Mouse (Mus musculus): ENCODE measurements around the gene Kidins220. TPM values are rescaled to one million over a fixed set of nuclear protein-coding genes. Genes with fewer than 3 reads are reported as not detected.

Kidins220 gene
- polyA plus RNA-seq, 1 experiment from 2014 or later: 134 TPM

- Histone ChIP-seq H3K27ac (no peak overlapping the region), H3K9ac (replicated peaks) (no peak overlapping the region), H3K4me2 (replicated peaks) (no peak overlapping the region), H3K4me3 (replicated peaks) (no peak overlapping the region), H3K4me1 (replicated peaks) (no peaks in the 10 kb centered on the region), H3K36me3 (no peaks in the 10 kb centered on the region), H3K9me3 (no peaks in the 10 kb centered on the region), H3K27me3 (no peaks in the 10 kb centered on the region)
- 89% methylated on average over 3 of the region's 3 CpGs for WGBS
- ATAC-seq: no peak
Measured at GRCm38 (mm10) chr12:25074344-25074743, 99.6 kb downstream of the Kidins220 start.

GRCm38 (mm10) chr12:25083260-25084178 is 108.8 kb downstream of the Kidins220 start:
- Histone ChIP-seq H3K9ac (replicated peaks) (no peak overlapping the region), H3K4me2 (replicated peaks) (no peak overlapping the region), H3K36me3 (no peaks in the 10 kb centered on the region), H3K4me3 (replicated peaks) (no peak overlapping the region), H3K27ac (no peak overlapping the region), H3K4me1 (replicated peaks) (no peaks in the 10 kb centered on the region; the same call in 1 of the 2 replicates), H3K27me3 (0 out of 2 replicates have a peak, but pooled peaks cover 2% of the 10 kb centered on the region), H3K9me3 (no peaks in the 10 kb centered on the region)
- 43% methylated on average over 26 of the region's 26 CpGs for WGBS
- no peak for ATAC-seq

- Histone ChIP-seq H3K36me3 (no peaks in the 10 kb centered on the region), H3K9ac (replicated peaks) (no peak overlapping the region), H3K4me2 (replicated peaks) (no peak overlapping the region), H3K27ac (no peak overlapping the region), H3K4me3 (replicated peaks) (no peak overlapping the region), H3K9me3 (no peaks in the 10 kb centered on the region), H3K4me1 (replicated peaks) (no peaks in the 10 kb centered on the region; the same call in 1 of the 2 replicates), H3K27me3 (0 out of 2 replicates have a peak, but pooled peaks cover 2% of the 10 kb centered on the region)
- no peak for ATAC-seq
- 77% methylated on average over 4 of the region's 4 CpGs for WGBS
Measured at GRCm38 (mm10) chr12:25086966-25087365, 112.2 kb downstream of the Kidins220 start.

- no peak for ATAC-seq
- Histone ChIP-seq H3K4me3 (replicated peaks) (no peak overlapping the region), H3K4me2 (replicated peaks) (no peak overlapping the region), H3K9me3 (no peaks in the 10 kb centered on the region), H3K4me1 (replicated peaks) (peaks cover 18% of the 10 kb centered on the region), H3K9ac (replicated peaks) (no peak overlapping the region), H3K27me3 (no peaks in the 10 kb centered on the region), H3K27ac (no peak overlapping the region), H3K36me3 (no peaks in the 10 kb centered on the region)
- 91% methylated on average over 1 of the region's 1 CpGs for WGBS
Measured at GRCm38 (mm10) chr12:25089433-25089832, 114.7 kb downstream of the Kidins220 start.

DNA sequence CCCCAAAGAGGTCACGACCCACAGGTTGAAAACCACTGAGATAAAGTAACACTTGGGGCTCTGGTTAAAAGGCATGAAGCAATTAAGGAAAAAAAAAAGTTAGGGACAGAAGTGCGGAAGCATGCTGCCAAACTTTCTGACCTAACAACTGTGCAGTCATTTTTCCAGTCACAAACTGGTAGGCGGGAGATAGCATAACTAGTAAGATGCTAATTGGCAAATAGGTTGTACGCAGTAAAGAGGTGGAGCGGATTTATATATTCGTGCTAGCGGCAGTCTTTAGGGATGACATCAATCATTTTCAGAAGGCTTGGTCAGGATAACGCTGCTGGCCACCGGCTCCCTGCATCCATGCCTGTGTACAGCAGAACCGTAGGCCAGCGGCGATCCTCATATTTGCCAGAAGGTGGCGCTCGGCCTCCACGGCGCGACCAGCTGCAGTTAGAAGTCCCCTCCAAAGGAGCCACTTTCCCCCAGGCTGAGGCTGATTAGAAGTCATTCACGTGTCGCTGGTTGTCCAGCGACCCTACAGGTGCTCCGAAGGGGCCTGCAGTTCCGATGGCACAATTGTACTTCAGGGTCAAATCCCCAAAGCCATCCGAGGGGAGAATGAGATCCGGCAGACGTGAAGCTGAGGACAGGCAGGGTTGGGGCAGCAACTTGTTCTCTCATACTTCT is 117.4 kb downstream of the Kidins220 start:
- Histone ChIP-seq H3K27ac (no peak overlapping the region), H3K4me1 (replicated peaks) (peaks cover 33% of the 10 kb centered on the region), H3K36me3 (no peaks in the 10 kb centered on the region), H3K9me3 (no peaks in the 10 kb centered on the region), H3K27me3 (no peaks in the 10 kb centered on the region), H3K4me2 (replicated peaks) (peak overlapping the region; percentile 59), H3K4me3 (replicated peaks) (peak overlapping the region; percentile 36), H3K9ac (replicated peaks) (peak overlapping the region; percentile 29; the same call in 1 of the 2 replicates)
- ATAC-seq: peak; percentile 69
- WGBS: 9% methylated on average over 25 of the region's 25 CpGs

DNA sequence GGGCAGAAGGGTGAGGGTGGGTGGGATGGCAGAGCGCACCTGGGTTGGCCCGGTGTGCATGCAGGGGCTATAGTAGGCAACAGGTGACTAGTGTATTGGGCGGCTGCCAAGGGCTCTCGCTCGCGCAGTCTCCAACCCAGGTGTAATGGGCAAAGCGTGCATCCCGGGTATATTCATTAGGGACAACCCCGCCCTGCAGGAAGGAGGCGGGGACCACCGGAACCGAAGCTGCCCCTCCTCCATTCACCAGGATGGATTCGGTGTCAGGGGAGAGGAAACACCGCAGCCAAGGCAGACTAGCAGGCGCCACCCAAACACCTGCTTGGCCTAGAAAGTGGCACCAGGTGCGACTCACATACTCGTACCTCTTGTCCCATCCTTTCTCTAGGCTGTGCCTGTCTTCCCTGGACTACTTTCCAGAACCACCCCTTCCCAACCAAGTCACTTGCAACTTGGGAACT is 118.1 kb downstream of the Kidins220 start:
- 2% methylated on average over 17 of the region's 17 CpGs for WGBS
- Histone ChIP-seq H3K4me1 (replicated peaks) (peaks cover 39% of the 10 kb centered on the region), H3K9me3 (no peaks in the 10 kb centered on the region), H3K27me3 (no peaks in the 10 kb centered on the region), H3K9ac (replicated peaks) (peak overlapping the region; percentile 29; the same call in 1 of the 2 replicates), H3K36me3 (no peaks in the 10 kb centered on the region), H3K4me2 (replicated peaks) (peak overlapping the region; percentile 59), H3K27ac (no peak overlapping the region), H3K4me3 (replicated peaks) (peak overlapping the region; percentile 36)
- no peak for ATAC-seq

DNA sequence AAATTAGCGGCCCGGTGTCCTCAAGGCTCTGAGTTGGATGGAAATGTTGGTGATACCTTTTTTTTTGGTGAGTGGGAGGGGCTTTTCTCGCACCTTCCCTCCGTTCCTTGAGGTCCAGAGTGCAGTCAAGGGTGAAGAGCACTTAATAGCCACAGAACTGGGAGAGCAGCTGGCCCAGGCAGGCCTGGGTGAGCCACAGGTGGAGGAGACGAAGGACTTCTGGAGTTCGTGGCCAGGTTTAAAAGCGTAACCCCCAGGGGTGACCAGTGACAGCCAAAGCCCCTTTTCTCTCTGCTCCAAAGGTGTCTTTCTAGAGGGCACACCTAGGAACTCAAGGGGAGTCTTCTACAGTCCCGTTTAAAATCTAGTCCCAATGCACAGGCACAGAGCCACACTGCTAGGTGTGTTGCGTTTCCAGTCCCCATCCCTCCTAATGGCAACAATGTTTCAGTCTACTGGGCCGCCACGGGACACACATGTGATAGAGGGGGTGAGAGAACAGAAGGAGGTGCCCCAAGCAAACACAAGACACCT is 118.6 kb downstream of the Kidins220 start:
- no peak overlapping the region for H3K27ac ChIP-seq

GRCm38 (mm10) chr12:25094621-25095521 is 120.1 kb downstream of the Kidins220 start:
- H3K27ac ChIP-seq: peak overlapping the region; percentile 79
- peak overlapping the region; percentile 82 for H3K4me3 ChIP-seq (replicated peaks)
- no peak for ATAC-seq
- H3K4me2 ChIP-seq (replicated peaks): peak overlapping the region; percentile 94
- no peaks in the 10 kb centered on the region for H3K9me3 ChIP-seq
- peaks cover 55% of the 10 kb centered on the region for H3K4me1 ChIP-seq (replicated peaks)
- under 1% methylated on average over 22 of the region's 22 CpGs for WGBS
- no peaks in the 10 kb centered on the region for H3K36me3 ChIP-seq
- no peaks in the 10 kb centered on the region for H3K27me3 ChIP-seq
- H3K9ac ChIP-seq (replicated peaks): peak overlapping the region; percentile 82

More for the DNA sequence above, 118.6 kb downstream of the Kidins220 start:
- H3K9ac ChIP-seq (replicated peaks): peak overlapping the region; percentile 29
- peak overlapping the region; percentile 59 for H3K4me2 ChIP-seq (replicated peaks)
- H3K4me3 ChIP-seq (replicated peaks): peak overlapping the region; percentile 36
- no peaks in the 10 kb centered on the region for H3K9me3 ChIP-seq
- H3K4me1 ChIP-seq (replicated peaks): peaks cover 44% of the 10 kb centered on the region
- 12% methylated on average over 11 of the region's 11 CpGs for WGBS
- H3K27me3 ChIP-seq: no peaks in the 10 kb centered on the region
- no peaks in the 10 kb centered on the region for H3K36me3 ChIP-seq
- no peak for ATAC-seq

GRCm38 (mm10) chr12:25095538-25095937 is 120.8 kb downstream of the Kidins220 start:
- peak overlapping the region; percentile 79 for H3K27ac ChIP-seq
- peak overlapping the region; percentile 94 for H3K4me2 ChIP-seq (replicated peaks)
- no peaks in the 10 kb centered on the region for H3K9me3 ChIP-seq
- under 1% methylated on average over 19 of the region's 19 CpGs for WGBS
- H3K27me3 ChIP-seq: no peaks in the 10 kb centered on the region
- peaks cover 61% of the 10 kb centered on the region for H3K4me1 ChIP-seq (replicated peaks)
- no peaks in the 10 kb centered on the region for H3K36me3 ChIP-seq
- H3K9ac ChIP-seq (replicated peaks): peak overlapping the region; percentile 82
- peak; percentile 10 for ATAC-seq
- H3K4me3 ChIP-seq (replicated peaks): peak overlapping the region; percentile 82

- peaks cover 66% of the 10 kb centered on the region for H3K4me1 ChIP-seq (replicated peaks)
- peak overlapping the region; percentile 94 for H3K4me2 ChIP-seq (replicated peaks)
- H3K4me3 ChIP-seq (replicated peaks): peak overlapping the region; percentile 82
- no peaks in the 10 kb centered on the region for H3K27me3 ChIP-seq
- WGBS: 0% methylated on average over 41 of the region's 41 CpGs
- H3K27ac ChIP-seq: peak overlapping the region; percentile 79
- peak overlapping the region; percentile 82 for H3K9ac ChIP-seq (replicated peaks)
- H3K36me3 ChIP-seq: no peaks in the 10 kb centered on the region
- H3K9me3 ChIP-seq: no peaks in the 10 kb centered on the region
- ATAC-seq: peak; percentile 91
Measured at GRCm38 (mm10) chr12:25095974-25096639, 121.4 kb downstream of the Kidins220 start.

Measured in midbrain, embryonic 13.5 days (tissue).